Mouse (Mus musculus): ENCODE measurements around the gene Rnpepl1.

DNA sequence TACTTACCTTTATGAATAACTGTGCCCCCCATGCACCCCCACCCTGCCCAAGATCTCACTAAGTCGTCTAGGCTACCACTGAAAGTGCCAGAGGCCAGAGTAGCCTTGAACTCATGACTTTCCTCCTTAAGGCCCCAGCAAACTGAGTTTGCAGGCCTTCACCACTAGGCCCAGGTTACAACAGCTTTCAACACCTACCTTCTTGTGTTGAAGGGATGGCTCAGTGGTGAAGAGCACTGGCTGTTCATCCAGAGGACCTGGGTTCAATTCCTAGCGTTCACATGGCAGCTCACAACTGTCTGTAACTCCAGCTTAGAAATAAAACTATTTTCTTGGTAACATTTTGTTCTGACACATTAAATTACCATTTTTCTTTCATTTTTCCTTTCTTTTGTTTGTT, 43.1 kb downstream of the Rnpepl1 start:
- no peak for TF ChIP-seq CTCF (IDR thresholded peaks at IDR 0.05; ENCODE audit: low read depth, low read length)
- no peak for TF ChIP-seq POLR2A (IDR thresholded peaks at IDR 0.05; ENCODE audit: borderline replicate concordance, low read depth, low read length)
